Mouse (Mus musculus): ENCODE data around the gene Tiparp. TPM values are rescaled to one million over a fixed set of nuclear protein-coding genes. Genes with fewer than 3 reads are reported as not detected.

Gene Tiparp
- 2.9 and 6.7 TPM in 2 replicates for total RNA-seq (2015; ENCODE audit: low replicate concordance)
- 3.8 and 4.2 TPM in 2 replicates for total RNA-seq (2017; ENCODE audit: low replicate concordance)

DNA sequence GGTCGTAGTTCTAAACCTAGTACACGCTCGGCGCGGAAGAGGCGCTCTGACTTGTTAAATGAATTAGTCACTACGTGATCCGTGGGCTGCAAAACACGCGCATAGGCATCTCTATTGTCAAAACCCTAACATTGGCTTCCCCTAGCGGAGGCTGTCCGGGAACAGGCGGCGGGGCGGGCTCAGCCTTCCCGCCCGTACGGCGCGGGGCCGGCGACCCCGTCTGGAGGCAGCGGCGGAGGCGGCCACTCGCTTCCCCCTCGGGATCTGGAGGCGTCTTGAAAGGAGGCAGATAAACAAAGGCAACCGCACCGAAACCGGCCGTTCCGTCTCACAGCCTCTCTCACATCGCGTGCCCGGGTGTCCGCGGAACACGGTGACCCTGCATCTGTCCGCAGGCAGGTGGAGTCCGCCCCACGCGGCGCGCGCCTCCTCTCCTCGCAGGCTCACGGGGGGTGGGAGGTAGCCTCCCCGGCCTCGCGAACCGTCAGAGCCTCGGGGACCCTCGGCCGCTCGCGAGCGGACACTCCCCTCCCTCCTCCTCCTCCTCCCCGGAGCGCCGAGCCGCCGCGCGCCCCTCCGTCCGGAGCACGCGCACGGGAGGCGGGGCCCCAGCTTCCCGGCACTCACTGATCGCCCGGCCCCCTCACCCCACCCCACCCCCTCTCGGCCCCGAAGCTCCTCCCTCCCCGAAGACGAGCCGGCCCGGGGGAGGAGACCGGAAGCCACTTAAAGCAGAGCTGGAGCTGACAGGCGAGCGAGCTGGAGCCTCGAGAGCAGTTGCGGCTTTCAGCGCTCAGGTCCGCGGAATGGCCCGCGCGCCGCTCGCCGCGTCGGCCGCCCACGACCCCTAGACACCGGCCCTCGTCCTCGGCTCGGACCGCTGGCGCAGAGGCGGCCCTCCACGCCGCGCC is at the start of gene Tiparp:
TSS of gene Tiparp (plus strand) at position 720 of the 911 bp plus-strand sequence.
- ATAC-seq (replicated peaks; ENCODE audit: low FRiP score, poor library complexity, severe bottlenecking), result peak; percentile 92

DNA sequence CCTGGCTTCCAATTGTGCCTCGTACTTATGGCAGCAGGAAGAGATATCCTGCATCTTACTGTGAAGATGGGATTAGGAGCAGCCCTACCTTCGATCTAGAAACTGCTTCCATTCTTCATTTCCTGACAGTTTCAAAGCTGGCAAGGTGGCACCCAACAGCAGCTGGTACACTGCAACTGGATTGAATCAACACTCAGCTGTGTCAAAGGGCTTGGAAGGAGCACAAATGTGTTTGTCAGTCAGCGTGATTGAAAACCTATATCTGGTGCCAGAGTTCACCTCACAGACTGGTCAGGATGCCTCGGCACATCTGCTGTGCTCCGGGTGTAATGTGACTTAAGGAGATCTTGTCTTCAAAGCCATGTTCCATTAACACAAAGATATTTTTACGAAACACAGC is 47.5 kb upstream of the Tiparp start:
- no peak for ATAC-seq (replicated peaks; ENCODE audit: low FRiP score, poor library complexity, severe bottlenecking)

DNA sequence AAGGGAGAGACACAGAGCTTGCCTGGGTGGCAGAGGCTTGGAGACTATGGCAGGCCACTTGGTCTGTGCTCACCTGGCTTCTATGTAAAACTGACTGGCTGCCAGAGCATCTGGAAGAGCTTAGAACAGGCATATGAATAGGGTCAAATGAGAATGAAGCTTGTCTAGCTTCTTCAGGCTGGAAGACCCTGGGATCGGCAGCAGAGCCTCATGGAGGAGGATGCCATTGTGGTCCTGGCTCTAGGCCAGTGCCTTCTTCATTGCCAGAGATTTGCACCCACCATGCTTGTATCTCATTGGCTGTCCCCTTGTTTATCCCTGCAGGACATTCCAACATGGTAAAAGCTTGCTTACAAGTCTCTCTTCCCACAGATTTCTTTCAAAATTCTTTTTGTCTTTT is 45.9 kb upstream of the Tiparp start:
- ATAC-seq (replicated peaks; ENCODE audit: low FRiP score, poor library complexity, severe bottlenecking), result no peak

DNA sequence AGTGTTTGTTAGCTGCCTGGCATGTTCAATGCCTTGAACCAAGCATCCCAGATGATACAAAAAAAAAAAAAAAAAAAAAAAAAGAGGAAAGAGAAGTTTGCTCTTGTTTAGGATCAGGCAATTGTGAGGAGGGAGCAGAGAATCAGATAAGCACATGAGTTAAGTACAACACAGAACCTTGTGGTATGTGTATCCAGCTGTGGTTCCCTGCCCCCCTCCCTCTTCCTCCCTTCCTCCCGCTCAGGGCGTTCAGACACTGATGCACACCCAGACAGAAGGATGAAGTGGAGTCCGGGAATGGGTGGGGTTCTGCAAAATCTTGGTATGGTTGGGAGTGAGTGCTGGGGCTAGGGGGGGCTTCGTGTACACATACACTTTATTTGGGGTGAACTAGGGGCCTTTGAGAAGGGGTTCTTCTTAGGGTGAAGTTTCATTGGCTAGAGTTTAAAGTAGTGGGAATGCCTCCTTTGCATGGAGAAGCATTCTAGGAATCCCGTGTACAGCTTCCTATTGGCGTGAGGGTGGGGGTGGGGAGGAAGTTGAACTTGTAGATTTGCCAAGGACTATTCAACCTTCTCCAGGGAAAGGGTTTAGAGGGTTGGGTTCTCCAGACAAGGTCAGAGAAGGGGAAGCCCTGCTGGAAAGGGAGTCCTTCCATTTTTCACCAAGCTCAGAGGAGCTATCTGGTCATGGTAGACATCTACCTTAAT is 45.4 kb upstream of the Tiparp start:
- ATAC-seq (replicated peaks; ENCODE audit: low FRiP score, poor library complexity, severe bottlenecking), result no peak

DNA sequence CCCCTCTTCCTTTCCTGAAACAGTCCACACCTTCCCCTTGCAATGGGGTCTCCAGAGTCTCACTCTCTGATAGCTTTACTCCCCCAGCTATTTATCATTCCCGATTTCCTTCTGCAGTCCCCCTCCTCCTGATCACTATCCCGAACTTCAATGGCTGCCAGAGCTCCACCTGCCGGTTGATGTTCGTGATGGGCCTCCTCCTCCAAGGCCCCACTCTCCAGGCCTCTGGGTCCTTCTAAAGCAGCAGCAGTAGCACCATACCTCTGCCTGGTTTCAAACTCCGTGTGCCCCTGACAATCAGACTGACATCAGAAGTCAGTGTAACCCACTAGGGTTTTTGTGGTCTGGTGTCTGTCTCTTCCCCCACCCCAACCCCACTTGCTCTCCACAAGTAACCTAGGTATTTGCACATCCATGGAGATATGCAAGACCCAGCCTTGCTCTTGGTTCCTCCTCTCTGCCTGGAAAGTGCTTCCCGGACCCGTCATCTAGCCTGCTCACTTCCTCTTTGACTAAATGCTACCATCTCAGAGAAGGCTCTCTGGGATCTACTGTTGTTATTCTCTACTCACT is 44.0 kb upstream of the Tiparp start:
- no peak for ATAC-seq (replicated peaks; ENCODE audit: low FRiP score, poor library complexity, severe bottlenecking)

DNA sequence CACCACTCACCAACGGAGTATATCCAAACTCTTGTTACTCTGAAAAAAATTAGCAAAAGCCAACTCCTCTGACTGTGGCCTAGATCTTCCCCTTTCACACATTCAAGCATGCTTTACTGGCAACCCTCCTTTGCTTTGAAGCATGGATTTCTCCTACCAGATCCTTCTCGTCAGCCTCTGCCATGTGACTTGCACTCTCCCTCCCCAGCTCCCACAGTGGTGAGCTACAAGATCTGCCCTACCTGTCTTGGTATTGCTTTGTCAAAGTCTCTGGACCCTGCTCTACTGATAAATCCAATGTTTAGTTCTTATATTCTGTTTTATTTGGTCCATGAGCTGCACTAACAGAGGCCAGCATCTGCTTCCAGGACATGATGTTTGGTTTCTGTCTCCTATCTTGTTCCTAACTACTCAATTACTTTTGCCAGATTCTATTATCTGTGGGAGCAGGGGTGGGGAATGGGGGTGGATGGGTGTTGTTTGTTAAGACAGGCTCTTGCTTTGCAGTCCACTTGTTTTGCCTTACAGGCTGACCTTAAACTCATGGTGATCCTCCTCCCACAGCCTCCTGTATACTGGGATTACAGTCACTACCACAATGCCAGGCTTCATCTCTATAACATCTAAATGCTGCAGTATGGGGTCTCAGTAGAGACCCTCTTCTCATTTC is 40.7 kb upstream of the Tiparp start:
- no peak for ATAC-seq (replicated peaks; ENCODE audit: low FRiP score, poor library complexity, severe bottlenecking)

DNA sequence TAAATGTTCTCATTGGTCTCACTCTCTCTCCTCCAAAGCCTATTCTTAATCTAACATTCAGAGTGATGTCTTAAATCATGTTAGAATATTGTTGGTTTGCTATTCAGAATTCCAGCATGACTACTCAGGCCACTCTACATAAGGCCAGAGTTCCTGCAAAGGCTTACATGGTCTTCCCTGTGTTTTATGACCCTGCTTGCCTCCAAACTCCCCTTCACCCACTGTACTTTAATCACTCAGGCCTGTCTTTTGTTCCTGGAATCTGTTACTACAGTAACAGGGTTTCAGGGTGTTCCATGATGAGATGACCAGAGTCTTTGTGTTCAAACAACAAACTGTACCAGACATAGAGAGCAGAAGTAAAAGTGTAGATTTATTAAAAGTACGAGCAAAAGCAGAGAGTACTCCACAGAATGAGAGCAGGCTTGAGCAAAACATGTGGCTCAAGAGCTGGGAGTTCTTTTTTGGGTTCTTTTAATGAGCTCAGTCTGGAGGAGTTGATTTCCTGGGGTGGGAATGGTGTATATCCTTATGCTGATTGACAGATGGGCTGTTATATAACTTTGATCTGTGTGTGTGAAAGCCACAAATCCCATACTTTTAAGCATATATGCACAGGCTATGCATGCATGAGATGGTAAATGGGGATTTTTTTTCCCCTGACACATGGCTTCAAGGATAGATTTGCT is 39.5 kb upstream of the Tiparp start:
- no peak for ATAC-seq (replicated peaks; ENCODE audit: low FRiP score, poor library complexity, severe bottlenecking)

DNA sequence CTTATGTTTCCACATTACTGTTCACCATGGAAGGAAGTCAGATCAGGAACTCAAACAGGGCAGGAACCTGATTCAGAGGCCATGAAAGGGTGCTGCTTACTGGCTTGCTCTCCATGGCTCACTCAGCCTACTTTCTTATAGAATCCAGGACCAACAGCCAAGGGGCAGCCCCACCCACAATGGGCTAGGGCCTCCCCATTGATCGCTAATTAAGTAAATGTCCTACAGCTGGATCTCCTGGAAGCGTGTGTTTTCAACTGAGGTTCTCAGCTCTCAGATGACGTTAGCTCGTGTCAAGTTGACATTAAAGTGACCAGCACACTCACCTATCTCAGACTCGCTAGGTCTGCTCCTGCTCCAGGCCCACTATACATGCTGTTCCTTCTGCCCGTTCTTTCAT is 38.6 kb upstream of the Tiparp start:
- no peak for ATAC-seq (replicated peaks; ENCODE audit: low FRiP score, poor library complexity, severe bottlenecking)

DNA sequence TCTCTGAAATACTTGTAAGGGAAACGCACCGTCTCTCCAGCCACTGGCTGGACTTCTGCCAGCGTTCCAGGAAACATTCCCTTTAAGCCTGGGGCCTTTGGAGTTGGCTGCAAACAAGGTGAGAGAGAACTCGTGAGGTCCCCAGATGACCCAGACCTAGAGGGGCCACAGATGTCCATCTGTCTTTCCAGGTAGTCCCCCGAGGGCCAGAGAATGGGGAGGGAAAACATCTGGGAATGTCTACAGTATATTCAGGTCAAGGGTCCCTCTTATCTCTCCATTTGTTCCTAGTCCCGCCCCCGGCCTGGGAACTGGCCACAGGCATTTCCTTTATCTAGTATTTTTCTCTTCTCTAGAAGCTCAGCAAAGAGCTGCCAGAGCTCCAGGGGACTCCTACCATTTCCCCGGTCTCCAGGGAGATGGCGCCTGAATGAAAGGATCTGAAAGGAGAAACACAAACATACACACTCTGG is 33.9 kb upstream of the Tiparp start:
- ATAC-seq (replicated peaks; ENCODE audit: low FRiP score, poor library complexity, severe bottlenecking), result no peak

DNA sequence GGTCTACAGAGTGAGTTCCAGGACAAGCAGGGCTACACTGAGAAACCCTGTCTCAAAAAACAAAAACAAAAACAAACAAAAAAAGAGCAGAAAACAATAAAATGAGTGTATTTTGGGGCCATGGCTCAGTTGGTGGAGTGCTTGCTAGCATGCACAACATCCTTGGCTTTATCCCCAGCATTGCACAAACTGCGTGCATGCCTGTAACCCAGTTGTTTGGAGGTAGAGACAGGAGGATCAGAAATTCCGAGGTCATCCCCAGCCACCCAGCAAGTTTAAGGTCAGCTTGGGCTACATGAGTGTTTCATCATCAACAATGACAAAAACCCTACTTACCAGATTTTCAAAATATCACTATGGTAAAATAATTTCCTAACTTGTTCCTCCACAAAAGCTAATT is 20.4 kb upstream of the Tiparp start:
- ATAC-seq (replicated peaks; ENCODE audit: low FRiP score, poor library complexity, severe bottlenecking), result no peak

DNA sequence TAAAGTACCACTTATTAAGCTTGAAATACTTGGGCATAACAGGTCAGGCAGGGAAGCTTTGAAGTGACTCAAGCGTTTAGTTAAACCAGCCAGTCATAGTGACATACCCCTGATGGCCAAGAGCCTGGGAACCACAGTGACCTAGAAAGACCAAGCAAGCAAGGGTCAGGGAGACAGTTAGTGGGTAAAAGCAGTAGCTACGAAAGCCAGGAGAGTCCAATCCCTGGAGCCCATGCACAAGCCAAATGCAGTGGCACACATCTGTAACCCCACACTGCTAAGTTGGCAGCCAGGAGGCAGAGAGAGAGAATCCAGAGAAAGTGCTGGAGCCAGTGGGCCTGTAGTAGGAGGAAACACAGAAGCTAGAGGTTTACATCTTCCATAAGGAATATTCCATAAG is 17.6 kb upstream of the Tiparp start:
- no peak for ATAC-seq (replicated peaks; ENCODE audit: low FRiP score, poor library complexity, severe bottlenecking)

DNA sequence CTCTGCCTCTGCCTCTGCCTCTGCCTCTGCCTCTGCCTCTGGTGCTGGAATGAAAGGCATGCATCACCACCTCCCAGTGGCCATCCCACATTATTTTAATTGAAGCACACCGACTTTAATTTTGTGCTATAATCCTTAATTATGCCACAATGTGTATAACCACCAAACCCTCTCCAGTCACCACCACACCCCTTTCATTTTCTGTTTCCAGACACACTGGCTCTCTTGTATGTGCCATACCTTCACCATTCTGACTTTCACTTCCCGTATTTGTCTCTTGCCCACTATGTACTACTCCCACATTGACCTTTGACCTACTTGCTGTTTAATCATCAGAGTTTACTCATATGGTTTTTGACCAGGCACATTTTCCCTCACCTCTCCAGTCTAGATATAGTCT is 12.5 kb upstream of the Tiparp start:
- no peak for ATAC-seq (replicated peaks; ENCODE audit: low FRiP score, poor library complexity, severe bottlenecking)

DNA sequence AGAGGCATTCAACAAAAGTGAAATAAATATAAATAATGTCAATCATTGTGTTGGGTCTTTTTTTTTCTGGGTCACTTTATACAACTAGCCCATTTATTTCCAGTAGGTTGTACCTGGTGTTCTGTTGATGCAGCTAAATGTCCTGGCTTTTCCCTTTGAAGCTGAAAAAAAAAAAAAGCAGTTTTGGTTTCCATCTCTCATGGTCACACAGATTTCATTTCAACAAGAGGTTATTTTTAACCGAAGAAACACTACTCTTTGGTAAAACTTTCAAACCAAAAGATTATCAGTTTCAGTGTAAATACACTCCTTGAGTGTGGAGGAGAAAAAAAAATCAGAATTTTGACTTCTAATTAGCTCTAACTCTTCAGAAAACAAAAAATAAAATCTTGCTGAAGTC is 11.7 kb upstream of the Tiparp start:
- no peak for ATAC-seq (replicated peaks; ENCODE audit: low FRiP score, poor library complexity, severe bottlenecking)

DNA sequence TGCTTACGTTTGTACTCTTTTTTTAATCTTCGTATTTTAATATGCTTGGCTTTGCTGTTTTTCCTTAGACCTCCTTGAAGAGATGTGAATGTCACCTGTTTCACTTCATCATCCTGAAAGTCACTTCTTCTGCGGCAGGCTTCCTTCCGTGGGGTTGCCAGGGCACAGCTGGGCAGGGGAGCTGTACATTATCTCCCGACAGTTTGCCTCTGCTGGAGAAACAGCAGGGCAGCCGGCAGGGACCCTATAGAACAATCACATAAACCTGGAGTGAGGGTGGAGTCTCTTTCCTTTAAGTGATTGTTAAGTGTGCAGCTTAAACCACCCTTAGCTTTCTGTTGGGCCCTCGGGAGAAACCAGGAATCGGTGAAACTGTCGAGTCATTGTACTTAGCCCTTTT is 11.1 kb upstream of the Tiparp start:
- no peak for ATAC-seq (replicated peaks; ENCODE audit: low FRiP score, poor library complexity, severe bottlenecking)

DNA sequence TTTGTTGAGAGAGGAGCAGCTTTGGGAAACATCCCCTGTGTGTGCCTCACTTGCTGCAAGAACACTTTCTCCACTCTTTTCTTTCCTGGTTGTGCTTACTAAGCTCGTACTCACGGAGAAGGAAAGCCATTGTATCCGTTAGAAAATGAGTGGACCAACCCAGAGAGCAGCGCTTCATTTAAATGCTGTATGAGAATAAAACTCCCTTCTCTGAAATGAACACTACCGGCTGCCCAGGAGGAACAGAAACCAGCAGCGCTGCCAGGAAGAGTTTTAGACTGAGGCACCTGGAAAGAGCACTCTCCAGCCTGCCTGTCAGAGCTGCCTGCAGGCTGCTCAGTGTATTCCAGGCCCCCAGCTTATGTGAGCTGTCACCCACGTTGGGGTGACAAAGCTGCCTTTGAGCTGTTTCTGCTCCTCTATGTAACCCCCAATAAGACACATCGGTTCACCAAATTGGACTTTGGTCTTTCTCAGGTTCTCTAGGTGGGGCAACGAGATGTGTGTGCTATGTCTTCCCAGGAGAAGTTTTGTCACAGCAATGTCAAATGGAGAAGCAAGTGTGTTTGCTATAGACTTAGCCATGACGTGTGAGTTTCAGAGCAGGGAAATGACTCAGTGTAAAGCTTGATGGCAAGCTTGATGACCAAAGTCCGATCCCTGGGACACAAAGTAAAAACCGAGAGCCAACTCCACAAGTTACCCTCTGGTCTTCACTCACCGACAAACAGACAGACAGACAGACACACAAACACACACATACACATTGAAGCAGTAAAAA is 10.3 kb upstream of the Tiparp start:
- no peak for ATAC-seq (replicated peaks; ENCODE audit: low FRiP score, poor library complexity, severe bottlenecking)

DNA sequence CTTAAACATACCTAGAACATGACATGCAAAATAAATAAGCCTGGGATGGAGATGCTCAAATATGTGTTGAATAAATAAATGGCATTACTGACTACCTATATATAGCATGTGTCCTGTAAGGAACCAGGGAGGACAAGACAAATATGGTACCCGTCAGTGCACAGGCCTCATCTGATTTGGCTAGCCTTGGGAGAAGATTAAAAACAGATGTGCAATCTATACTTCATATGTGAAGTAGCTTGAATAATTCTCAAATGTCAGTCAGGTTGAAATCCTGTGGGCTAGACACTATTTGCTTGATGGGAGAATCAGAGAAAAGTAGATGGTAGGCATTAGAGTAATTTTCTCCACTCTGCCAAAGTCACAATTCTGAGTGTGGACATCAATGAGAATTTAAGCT is 6.8 kb upstream of the Tiparp start:
- no peak for ATAC-seq (replicated peaks; ENCODE audit: low FRiP score, poor library complexity, severe bottlenecking)

DNA sequence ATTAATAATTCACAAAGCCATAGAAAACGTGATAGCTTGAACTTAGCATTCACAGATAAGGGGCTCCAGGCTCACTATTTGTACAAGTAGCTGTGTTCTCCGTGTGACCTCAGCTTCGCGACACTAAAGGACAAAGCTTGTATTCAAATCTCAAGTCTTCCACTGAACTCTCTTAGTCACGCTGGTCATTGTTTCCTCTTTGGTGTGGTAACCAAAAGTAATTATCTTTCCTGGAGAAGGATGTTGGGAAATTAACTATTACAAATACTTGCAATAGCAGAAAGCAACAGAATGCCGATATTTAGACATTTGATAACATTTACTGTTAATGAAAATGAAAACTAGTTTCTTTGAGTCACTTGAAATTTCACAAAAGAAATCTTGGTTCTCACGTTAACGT is 4.8 kb upstream of the Tiparp start:
- ATAC-seq (replicated peaks; ENCODE audit: low FRiP score, poor library complexity, severe bottlenecking), result no peak

DNA sequence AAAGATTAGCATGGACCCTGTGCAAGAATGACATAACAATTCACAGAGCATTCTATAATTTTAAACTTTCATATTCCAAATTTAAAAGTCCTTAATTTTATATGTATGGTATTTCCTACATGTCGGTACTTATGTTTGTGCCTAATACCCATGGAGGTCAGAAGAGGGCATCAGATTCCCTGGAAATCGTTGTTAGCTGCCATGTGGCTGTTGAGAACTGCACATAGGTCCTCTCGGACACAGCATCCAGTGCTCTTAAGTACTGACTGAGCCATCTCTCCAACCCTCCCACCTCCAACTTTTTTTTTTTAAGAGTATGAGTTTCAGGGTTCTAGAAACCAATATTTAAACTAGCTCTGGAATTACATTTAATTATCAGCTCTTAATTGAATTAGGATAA is 2.5 kb upstream of the Tiparp start:
- ATAC-seq (replicated peaks; ENCODE audit: low FRiP score, poor library complexity, severe bottlenecking), result no peak

DNA sequence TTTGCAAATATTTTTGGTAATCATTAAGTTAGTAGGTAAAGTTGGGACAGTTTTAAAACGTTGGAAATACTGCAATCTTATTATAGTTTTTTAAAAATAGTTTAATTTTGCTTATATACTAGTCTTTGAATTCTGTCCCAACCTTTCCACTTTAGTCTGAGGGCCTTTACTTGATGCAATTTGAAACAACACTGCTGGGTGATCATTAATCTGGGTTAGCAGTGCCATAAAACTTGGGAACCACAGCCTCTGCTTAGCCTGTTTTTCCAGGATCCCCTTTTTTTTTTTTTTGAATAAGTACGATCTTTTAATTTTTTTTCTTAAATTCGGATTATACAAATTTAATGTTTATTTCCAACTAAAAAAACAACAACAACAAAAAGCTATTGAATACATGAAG is 1.0 kb upstream of the Tiparp start:
- no peak for ATAC-seq (replicated peaks; ENCODE audit: low FRiP score, poor library complexity, severe bottlenecking)
